Mouse (Mus musculus) small intestine, adult 10 weeks (tissue): ENCODE results near the gene Rbm4b. TPM values are rescaled to one million over a fixed set of nuclear protein-coding genes. Genes with fewer than 3 reads are reported as not detected.

ENCODE experiments used
- polyA plus RNA-seq: library from polyadenylated mRNA; stranded (reverse); fragments of 350-450 nt; fragmentation: Illumina TruSeq; extraction: RNeasy Lipid Tissue Mini Kit (QIAGEN cat#74804); gene quantifications from one replicate; pipeline ENCODE4 v1.2.3, GENCODE M21; 2014; ENCODE audit warnings: low replicate concordance

The Rbm4b gene
- polyA plus RNA-seq = 6.2 TPM

GRCm38 (mm10) chr19:4756193-4756911 is at the start of gene Rbm4b:
Gene Rbm4b, plus strand, starts transcription at chr19:4756497.

GRCm38 (mm10) chr19:4711098-4711600 is 45.1 kb upstream of the Rbm4b start, which contains the start of gene Sptbn2:
Gene Sptbn2, plus strand, starts transcription at chr19:4711167.

GRCm38 (mm10) chr19:4793831-4794422 is 37.6 kb downstream of the Rbm4b start, which contains the start of gene Rbm4:
Gene Rbm4, minus strand, starts transcription at chr19:4793901.

GRCm38 (mm10) chr19:4811063-4811908 is 55.0 kb downstream of the Rbm4b start, which contains the start of the genes Gm21992 and Rbm14:
Gene Gm21992, minus strand, starts transcription at chr19:4811612.
Gene Rbm14, minus strand, starts transcription at chr19:4811634.

Other genes starting within 250 kb of the Rbm4b start
- 0.22 TPM for gene Pcx, start 246.0 kb upstream of the Rbm4b start, polyA plus RNA-seq
- gene Lrfn4, start 140.8 kb upstream of the Rbm4b start, polyA plus RNA-seq = not detected
- gene Rce1, start 130.9 kb upstream of the Rbm4b start, polyA plus RNA-seq = 1.3 TPM
- gene Gm960, start 57.8 kb upstream of the Rbm4b start, polyA plus RNA-seq = not detected
- not detected for gene Sptbn2, start 45.3 kb upstream of the Rbm4b start, polyA plus RNA-seq
- gene Rbm4, start 37.4 kb downstream of the Rbm4b start, polyA plus RNA-seq = 11.8 TPM
- gene Gm21992, start 55.1 kb downstream of the Rbm4b start, polyA plus RNA-seq = 6.5 TPM
- 6.1 TPM for gene Rbm14, start 55.1 kb downstream of the Rbm4b start, polyA plus RNA-seq
- gene Ccs, start 82.8 kb downstream of the Rbm4b start, polyA plus RNA-seq = 0.74 TPM
- gene Ccdc87, start 82.9 kb downstream of the Rbm4b start, polyA plus RNA-seq = 0.11 TPM
- 1.3 TPM for gene Ctsf, start 98.6 kb downstream of the Rbm4b start, polyA plus RNA-seq
- gene Actn3, start 121.4 kb downstream of the Rbm4b start, polyA plus RNA-seq = not detected
- gene Zdhhc24, start 122.2 kb downstream of the Rbm4b start, polyA plus RNA-seq = 12.5 TPM
- gene Bbs1, start 150.1 kb downstream of the Rbm4b start, polyA plus RNA-seq = 0.63 TPM
- gene Dpp3, start 171.8 kb downstream of the Rbm4b start, polyA plus RNA-seq = 1.7 TPM
- gene Peli3, start 186.6 kb downstream of the Rbm4b start, polyA plus RNA-seq = 0.30 TPM
- gene Mrpl11, start 205.7 kb downstream of the Rbm4b start, polyA plus RNA-seq = 11.4 TPM
- not detected for gene Npas4, start 233.8 kb downstream of the Rbm4b start, polyA plus RNA-seq